Mouse (Mus musculus): Measurements from ENCODE around the gene Sgpp2. TPM values are rescaled to one million over a fixed set of nuclear protein-coding genes. Genes with fewer than 3 reads are reported as not detected.

Sgpp2 gene
- polyA plus RNA-seq, 1 experiment, result 0.02 TPM

DNA sequence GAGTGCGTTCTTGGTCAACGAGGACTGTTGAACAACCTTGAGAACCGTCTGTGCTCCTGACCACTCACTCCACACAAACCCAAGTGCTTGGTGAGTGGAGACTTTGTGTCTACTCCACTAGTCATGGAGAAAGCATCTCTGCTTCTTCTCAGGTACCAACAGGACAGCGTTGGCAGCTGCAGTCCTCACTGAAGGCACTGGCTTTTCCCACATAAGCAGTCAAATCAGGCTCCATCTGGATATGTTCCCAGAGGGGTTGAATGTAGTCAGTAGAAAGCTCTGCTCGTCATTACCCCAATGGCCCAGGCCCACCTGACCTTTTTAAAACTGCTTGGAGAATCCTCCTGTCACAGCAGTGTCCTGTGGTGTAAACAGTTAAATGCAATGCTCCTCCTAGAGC lies 104.3 kb downstream of the Sgpp2 start:
- no peak overlapping the region for H3K27ac ChIP-seq (ENCODE audit: insufficient read depth, low read length)
- no peak for DNase-seq (ENCODE audit: low read depth in 1 of 2, low spot score in 2 of 2)
- H3K4me3 ChIP-seq (ENCODE audit: extremely low read depth, insufficient read depth, insufficient read length), result no peak overlapping the region
- no peaks in the 10 kb centered on the region for H3K4me1 ChIP-seq (ENCODE audit: control insufficient read depth, insufficient read depth, insufficient read length)
- H3K27me3 ChIP-seq (ENCODE audit: control insufficient read depth, insufficient read depth, low read length), result no peaks in the 10 kb centered on the region
- TF ChIP-seq CTCF (IDR thresholded peaks at IDR 0.05; ENCODE audit: extremely low read depth, insufficient read depth, insufficient read length, insufficient replicate concordance) (no peak), POLR2A (IDR thresholded peaks at IDR 0.05; ENCODE audit: low read depth, low read length) (no peak)
- WGBS, result 94% methylated on average over 5 of the region's 5 CpGs
- H3K36me3 ChIP-seq (ENCODE audit: control insufficient read depth, insufficient read depth, low read length), result peaks cover 4% of the 10 kb centered on the region; the same call in 1 of the 2 replicates

DNA sequence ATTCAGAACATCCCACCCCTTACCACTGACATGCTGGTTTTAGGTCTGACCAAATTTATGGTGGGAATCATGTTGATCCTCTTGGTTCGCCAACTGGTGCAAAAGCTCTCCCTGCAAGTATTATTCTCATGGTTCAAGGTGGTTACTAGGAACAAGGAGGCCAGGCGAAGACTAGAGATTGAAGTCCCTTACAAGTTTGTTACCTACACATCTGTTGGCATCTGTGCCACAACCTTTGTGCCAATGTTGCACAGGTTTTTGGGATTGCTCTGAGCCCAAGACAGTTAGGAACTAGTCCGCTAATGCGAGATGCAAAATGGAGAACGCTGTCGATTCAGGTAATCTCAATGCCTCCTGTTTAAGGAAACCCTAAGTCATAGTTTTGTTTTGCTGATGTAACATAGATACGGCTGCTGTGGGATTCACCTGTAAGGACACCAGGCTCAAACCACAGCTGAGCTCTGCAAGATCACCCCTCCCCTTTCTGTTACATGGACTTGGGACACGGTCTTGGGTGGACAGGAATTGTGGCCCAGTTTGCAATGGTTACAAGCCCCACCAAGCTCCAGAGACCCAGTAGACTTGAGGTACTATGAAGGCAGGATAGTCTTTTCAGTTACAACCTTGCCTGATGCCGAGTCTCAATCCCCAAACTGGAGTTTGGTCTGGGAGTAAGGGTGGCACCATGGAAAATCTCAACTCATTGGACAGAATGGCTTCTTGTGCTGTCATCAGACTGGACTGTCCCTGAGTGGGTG lies 107.2 kb downstream of the Sgpp2 start:
- WGBS, result 96% methylated on average over 9 of the region's 9 CpGs
- peaks cover 5% of the 10 kb centered on the region; the same call in 1 of the 2 replicates for H3K4me1 ChIP-seq (ENCODE audit: control insufficient read depth, insufficient read depth, insufficient read length)
- H3K27me3 ChIP-seq (ENCODE audit: control insufficient read depth, insufficient read depth, low read length), result no peaks in the 10 kb centered on the region
- H3K27ac ChIP-seq (ENCODE audit: insufficient read depth, low read length), result no peak overlapping the region
- DNase-seq (ENCODE audit: low read depth in 1 of 2, low spot score in 2 of 2), result no peak
- TF ChIP-seq POLR2A (IDR thresholded peaks at IDR 0.05; ENCODE audit: low read depth, low read length), result no peak
- H3K36me3 ChIP-seq (ENCODE audit: control insufficient read depth, insufficient read depth, low read length), result peaks cover 8% of the 10 kb centered on the region; the same call in 1 of the 2 replicates
- H3K4me3 ChIP-seq (ENCODE audit: extremely low read depth, insufficient read depth, insufficient read length), result no peak overlapping the region

DNA sequence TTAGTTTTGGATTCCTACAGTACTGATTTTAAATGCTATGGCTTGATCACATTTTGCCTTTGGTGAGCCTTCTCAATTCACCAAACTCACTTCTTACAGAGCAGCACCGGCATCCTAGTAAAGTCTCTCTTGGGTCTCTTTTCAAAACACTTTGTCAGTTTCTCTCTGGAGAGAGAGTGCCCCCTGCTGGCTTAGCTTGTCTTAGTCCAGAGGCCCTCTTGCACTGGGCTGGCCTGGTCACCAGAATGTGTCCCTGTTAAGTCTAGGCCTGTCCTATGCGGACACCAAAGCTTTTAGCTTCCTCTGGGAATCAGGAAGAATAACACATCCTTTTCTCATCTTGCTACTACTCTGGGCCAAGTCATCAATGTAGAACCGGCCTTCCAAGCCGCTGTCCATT lies 109.4 kb downstream of the Sgpp2 start:
- H3K4me3 ChIP-seq (ENCODE audit: extremely low read depth, insufficient read depth, insufficient read length), result no peak overlapping the region
- H3K4me1 ChIP-seq (ENCODE audit: control insufficient read depth, insufficient read depth, insufficient read length), result peaks cover 16% of the 10 kb centered on the region; the same call in 1 of the 2 replicates
- H3K27ac ChIP-seq (ENCODE audit: insufficient read depth, low read length), result no peak overlapping the region
- no peaks in the 10 kb centered on the region for H3K27me3 ChIP-seq (ENCODE audit: control insufficient read depth, insufficient read depth, low read length)
- TF ChIP-seq CTCF (IDR thresholded peaks at IDR 0.05; ENCODE audit: extremely low read depth, insufficient read depth, insufficient read length, insufficient replicate concordance) (peak; percentile 61; the same call in 1 of the 2 replicates), POLR2A (IDR thresholded peaks at IDR 0.05; ENCODE audit: low read depth, low read length) (no peak)
- WGBS, result 70% methylated on average over 4 of the region's 4 CpGs
- H3K36me3 ChIP-seq (ENCODE audit: control insufficient read depth, insufficient read depth, low read length), result peaks cover 8% of the 10 kb centered on the region; the same call in 1 of the 2 replicates
- peak in 1 of 2 experiments; percentile 61 for DNase-seq (ENCODE audit: low read depth in 1 of 2, low spot score in 2 of 2)

DNA sequence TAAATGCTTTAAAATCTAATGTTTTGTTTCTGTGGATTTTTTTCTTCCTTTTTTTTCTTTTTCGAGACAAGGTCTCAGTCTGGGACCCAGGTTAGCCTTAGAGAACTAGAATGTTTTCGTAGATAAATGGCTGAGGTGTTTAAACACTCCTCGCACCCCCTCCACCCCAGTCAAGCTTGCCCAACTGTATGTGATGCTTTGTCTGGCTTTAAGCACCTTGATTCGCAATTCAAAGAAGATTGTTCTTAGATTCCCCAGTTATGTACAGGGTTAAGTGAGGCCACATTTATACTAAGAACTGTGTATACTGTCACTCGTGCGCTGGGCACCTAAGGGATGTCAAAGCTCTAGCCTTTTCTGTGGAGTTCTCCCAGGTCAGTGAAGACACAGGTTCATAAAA lies 110.1 kb downstream of the Sgpp2 start:
- Histone ChIP-seq H3K4me3 (ENCODE audit: extremely low read depth, insufficient read depth, insufficient read length) (no peak overlapping the region), H3K4me1 (ENCODE audit: control insufficient read depth, insufficient read depth, insufficient read length) (peaks cover 16% of the 10 kb centered on the region; the same call in 1 of the 2 replicates), H3K36me3 (ENCODE audit: control insufficient read depth, insufficient read depth, low read length) (peaks cover 8% of the 10 kb centered on the region; the same call in 1 of the 2 replicates), H3K27ac (ENCODE audit: insufficient read depth, low read length) (no peak overlapping the region), H3K27me3 (ENCODE audit: control insufficient read depth, insufficient read depth, low read length) (no peaks in the 10 kb centered on the region)
- WGBS, result 92% methylated on average over 6 of the region's 6 CpGs
- no peak for TF ChIP-seq POLR2A (IDR thresholded peaks at IDR 0.05; ENCODE audit: low read depth, low read length)
- TF ChIP-seq CTCF (IDR thresholded peaks at IDR 0.05; ENCODE audit: extremely low read depth, insufficient read depth, insufficient read length, insufficient replicate concordance), result no peak
- DNase-seq (ENCODE audit: low read depth in 1 of 2, low spot score in 2 of 2), result no peak

DNA sequence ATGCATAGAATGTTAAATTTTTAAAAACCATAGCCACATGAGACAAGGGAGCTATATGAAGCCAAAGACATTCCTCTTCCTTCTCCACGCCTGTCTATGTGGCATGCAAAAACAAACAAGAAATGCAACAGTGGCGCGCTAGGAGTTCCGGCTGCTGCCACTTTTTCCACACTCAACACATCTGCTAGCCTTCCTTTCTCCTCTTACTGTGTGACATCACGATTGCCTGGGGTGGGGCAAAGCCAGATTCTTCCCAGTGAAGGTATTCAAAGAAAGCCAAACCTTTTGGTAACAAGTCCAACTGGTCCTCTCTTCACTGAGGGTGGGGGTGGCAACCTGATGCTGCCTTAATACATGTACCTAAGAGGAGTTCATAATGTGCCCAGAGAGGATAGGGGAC lies 111.6 kb downstream of the Sgpp2 start:
- Histone ChIP-seq H3K36me3 (ENCODE audit: control insufficient read depth, insufficient read depth, low read length) (peaks cover 8% of the 10 kb centered on the region; the same call in 1 of the 2 replicates), H3K4me1 (ENCODE audit: control insufficient read depth, insufficient read depth, insufficient read length) (peaks cover 23% of the 10 kb centered on the region; the same call in 1 of the 2 replicates), H3K27ac (ENCODE audit: insufficient read depth, low read length) (peak overlapping the region; percentile 83), H3K4me3 (ENCODE audit: extremely low read depth, insufficient read depth, insufficient read length) (no peak overlapping the region), H3K27me3 (ENCODE audit: control insufficient read depth, insufficient read depth, low read length) (no peaks in the 10 kb centered on the region)
- TF ChIP-seq CTCF (IDR thresholded peaks at IDR 0.05; ENCODE audit: extremely low read depth, insufficient read depth, insufficient read length, insufficient replicate concordance), result no peak
- TF ChIP-seq POLR2A (IDR thresholded peaks at IDR 0.05; ENCODE audit: low read depth, low read length), result no peak
- 92% methylated on average over 5 of the region's 5 CpGs for WGBS
- no peak for DNase-seq (ENCODE audit: low read depth in 1 of 2, low spot score in 2 of 2)

DNA sequence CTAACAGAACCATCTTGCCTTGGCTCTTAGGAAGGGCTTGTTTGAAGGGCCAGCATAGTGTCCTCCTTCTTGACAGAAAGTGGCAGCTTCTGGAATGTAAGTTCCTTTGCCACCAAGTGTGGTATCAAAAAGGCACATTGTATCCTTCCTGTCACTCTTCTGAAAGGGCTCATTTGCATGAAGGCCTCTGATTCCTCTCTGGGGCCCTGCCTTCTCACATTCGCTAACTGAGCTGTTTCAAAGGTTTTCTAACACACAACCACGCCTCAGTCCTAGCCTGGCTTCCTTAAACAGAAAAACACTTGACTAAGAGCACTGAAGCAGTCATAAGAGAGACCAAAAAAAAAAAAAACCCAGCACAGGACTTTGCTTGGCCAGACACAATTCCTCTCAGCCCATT lies 112.4 kb downstream of the Sgpp2 start:
- peak; percentile 47 to 57 for DNase-seq (ENCODE audit: low read depth in 1 of 2, low spot score in 2 of 2)
- peaks cover 25% of the 10 kb centered on the region; the same call in 1 of the 2 replicates for H3K4me1 ChIP-seq (ENCODE audit: control insufficient read depth, insufficient read depth, insufficient read length)
- H3K27ac ChIP-seq (ENCODE audit: insufficient read depth, low read length), result peak overlapping the region; percentile 83
- no peak for TF ChIP-seq CTCF (IDR thresholded peaks at IDR 0.05; ENCODE audit: extremely low read depth, insufficient read depth, insufficient read length, insufficient replicate concordance)
- TF ChIP-seq POLR2A (IDR thresholded peaks at IDR 0.05; ENCODE audit: low read depth, low read length), result no peak; the same call in 1 of the 2 replicates
- peaks cover 8% of the 10 kb centered on the region; the same call in 1 of the 2 replicates for H3K36me3 ChIP-seq (ENCODE audit: control insufficient read depth, insufficient read depth, low read length)
- no peaks in the 10 kb centered on the region for H3K27me3 ChIP-seq (ENCODE audit: control insufficient read depth, insufficient read depth, low read length)
- WGBS, result 17% methylated on average over 2 of the region's 2 CpGs
- H3K4me3 ChIP-seq (ENCODE audit: extremely low read depth, insufficient read depth, insufficient read length), result peak overlapping the region; percentile 31; the same call in 1 of the 2 replicates

DNA sequence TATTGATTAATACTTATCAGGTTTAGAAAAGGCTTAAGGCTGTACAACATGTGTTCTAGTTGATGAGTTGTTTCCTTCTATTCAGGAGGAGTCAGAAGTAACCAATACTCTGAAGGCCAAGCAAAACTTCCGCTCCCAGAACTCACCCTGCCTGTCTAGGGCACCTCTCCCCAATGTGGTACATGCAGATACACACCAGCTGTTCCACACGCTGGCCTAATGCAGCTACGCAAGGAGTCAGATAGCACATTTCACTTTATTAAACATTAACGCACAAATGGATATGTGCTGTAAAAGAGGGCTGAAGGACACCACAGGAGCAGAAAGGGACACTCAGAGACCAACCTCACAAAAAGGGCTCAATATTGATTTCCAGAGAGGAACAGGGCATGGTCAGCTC lies 114.7 kb downstream of the Sgpp2 start:
- no peak for DNase-seq (ENCODE audit: low read depth in 1 of 2, low spot score in 2 of 2)
- no peak overlapping the region for H3K27ac ChIP-seq (ENCODE audit: insufficient read depth, low read length)
- WGBS, result 87% methylated on average over 4 of the region's 4 CpGs
- peaks cover 25% of the 10 kb centered on the region; the same call in 1 of the 2 replicates for H3K4me1 ChIP-seq (ENCODE audit: control insufficient read depth, insufficient read depth, insufficient read length)
- TF ChIP-seq CTCF (IDR thresholded peaks at IDR 0.05; ENCODE audit: extremely low read depth, insufficient read depth, insufficient read length, insufficient replicate concordance) (no peak), POLR2A (IDR thresholded peaks at IDR 0.05; ENCODE audit: low read depth, low read length) (no peak)
- no peak overlapping the region for H3K4me3 ChIP-seq (ENCODE audit: extremely low read depth, insufficient read depth, insufficient read length)
- peaks cover 4% of the 10 kb centered on the region for H3K36me3 ChIP-seq (ENCODE audit: control insufficient read depth, insufficient read depth, low read length)
- no peaks in the 10 kb centered on the region for H3K27me3 ChIP-seq (ENCODE audit: control insufficient read depth, insufficient read depth, low read length)
